Mouse (Mus musculus) retina, postnatal 7 days (tissue): ENCODE data around the gene Chchd5.
A peak's percentile ranks its signal among the peaks of the same experiment; 100 is the strongest.

Experiments
- DNase-seq: peaks from one replicate; pipeline ENCODE4 v3.0.0-alpha.2; 2012; ENCODE audit warnings: low read depth, low spot score

The Chchd5 gene

DNA sequence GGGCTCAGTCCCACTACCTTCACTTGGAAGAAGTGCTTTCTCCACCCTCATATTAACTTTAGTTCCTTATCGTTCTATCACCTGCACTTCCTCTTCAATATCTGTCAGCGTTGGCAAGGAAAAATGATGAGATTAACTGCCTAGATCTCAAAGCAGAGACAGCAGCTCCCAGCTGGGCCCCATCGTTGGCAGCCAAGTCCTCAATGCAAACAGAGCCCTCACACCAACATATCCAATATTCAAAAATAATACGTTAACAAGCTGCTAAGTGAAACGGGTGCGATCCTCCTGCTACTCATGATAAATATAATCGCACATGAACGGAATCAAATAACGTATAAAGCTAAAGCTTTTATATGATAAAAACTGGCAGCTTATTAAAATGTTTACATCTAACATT lies 21.6 kb downstream of the Chchd5 start:
- DNase-seq: no peak

- no peak for DNase-seq
These were observed 23.3 kb downstream of the Chchd5 start for GRCm38 (mm10) chr2:129152751-129153150.

GRCm38 (mm10) chr2:129164815-129165214 lies 35.3 kb downstream of the Chchd5 start:
- no peak for DNase-seq

DNA sequence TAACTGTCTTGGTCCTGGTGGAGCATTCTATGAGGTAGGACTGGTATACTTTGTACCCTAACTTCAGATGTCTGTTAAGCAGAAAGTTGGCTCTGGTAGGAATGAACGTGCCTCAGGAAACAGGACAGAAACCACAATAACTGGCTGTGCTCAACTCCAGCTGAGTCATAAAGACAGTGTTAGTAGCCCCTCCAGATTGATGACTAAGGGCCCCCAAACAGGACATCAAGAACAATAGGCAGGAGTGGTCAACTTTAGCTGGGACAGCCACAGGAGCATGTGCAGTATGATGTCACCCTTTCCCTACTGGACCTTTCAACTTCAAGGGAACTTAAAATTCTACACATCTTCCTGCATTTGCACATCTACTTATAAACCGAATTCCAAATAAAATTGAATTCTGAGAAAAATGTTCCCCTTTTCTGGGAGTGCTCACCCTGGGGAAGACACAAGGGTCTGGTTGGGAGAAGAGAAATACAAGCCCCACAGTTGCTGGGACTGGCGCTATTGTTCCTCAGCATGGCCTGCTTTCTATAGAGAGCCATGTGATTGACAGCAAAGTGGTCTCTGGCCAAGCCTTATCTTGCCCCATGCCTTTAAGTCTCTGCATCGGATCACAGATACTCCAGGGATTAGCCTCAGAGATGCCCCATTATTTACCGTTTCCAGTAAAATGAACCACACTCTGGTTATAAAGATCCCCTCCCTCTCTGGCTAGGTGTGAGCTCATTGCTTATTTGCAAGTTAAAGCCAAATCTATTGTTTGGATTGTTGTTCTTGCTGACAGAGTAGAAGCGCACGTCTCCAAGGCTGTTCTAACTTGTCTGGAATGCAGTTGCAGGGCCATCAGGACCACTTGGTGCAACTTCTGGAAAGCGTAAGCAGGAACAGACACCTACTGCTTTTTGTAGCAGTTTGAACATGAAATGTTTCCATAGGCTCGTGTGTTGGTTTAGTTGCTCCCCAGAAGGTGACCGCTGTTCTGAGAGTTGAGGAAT lies 37.3 kb downstream of the Chchd5 start:
- no peak for DNase-seq

DNA sequence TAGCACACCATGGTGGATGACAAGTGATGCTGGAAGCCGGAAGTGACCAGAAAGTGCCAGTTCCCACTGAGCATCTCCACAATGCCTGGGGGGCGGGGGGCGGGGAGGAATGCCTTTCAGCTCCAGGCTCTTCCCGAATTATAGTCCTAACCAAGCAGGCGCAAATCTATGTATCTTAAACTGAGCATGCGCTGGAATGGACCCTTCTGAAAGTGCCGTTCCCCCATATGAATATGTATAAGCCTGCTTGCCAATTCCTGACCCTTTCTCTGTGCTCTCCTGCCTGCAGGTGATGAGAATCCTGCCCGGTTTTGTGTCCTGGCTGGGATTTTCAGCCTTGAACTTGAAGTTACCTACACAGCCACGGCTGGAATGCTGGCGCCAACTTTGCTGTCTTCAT lies 43.9 kb downstream of the Chchd5 start:
- no peak for DNase-seq

GRCm38 (mm10) chr2:129174474-129174873 lies 45.0 kb downstream of the Chchd5 start:
- DNase-seq: peak; percentile 62

DNA sequence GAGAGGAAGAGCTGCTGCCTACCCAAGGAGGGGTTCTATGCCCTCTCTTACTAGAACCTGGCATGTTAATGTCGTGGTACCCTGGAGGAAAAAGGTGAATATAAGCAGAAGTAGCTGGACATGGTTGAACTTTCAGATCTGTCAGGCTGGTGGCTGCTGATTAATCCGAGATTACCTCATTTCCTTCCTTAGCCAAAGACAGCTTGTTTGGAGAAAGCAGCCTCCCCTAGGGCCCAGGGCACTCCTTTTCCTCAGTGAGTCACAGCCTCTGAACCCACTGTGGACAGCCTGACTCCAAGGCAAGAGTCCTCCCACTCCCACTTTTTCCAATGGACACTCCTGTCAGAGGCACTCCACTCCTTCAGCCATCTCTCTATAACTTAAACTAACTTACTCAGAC lies 46.1 kb downstream of the Chchd5 start:
- DNase-seq: no peak

- peak; percentile 51 for DNase-seq
These were observed 47.3 kb downstream of the Chchd5 start for GRCm38 (mm10) chr2:129176676-129177420.

DNA sequence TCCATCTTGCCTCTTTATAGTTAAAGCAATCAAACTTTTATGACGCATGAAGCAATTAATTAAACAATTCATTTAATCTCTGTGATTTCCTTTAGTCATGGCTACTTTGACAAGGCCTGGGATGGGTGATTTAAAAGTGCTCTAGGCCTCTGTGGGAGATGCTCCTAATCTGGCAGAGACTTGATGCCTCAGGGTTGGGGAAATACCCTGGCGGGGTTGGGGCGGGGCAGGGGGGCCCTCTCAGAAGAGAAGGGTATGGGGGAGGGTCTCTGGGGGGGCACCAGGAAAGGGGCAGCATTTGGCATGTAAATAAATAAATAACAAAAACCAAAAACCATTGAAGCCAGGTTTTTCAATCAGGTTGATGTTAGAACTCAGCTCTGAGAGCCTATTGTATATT lies 48.2 kb downstream of the Chchd5 start:
- no peak for DNase-seq

DNA sequence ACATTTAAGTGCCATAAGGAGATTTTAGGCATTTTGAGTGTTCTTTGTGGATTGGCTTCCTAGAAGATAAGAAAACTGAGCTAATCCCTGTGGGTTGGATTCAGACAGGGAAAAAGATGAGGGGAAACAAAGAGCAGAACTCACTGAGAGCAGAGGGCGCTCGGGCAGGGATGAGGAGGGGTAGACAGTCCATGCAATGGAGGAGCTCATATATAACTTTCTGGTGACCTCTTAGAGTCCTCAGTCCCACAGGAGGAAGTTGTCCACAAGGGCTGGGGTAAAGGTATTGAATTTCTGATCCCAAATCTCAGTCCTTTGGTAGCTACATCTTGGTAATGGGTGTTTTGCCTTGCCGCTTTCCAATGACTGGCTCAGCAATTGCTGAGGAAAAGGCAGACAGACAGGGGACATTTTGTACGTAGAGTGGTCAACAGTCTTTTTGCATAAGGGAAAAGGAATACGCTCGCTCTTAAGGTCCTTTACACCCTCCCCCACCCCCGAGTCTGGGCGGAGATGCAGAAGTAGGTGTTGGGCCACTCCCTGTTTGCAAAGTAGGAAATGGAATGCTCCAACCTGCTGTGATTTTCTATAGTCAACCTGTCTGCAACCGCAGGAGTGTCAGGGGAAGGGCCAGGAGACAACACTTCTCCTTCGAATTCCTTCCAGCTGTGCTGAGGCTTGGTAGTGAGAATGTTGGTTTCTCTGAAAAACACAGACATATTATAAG lies 48.8 kb downstream of the Chchd5 start:
- no peak for DNase-seq

GRCm38 (mm10) chr2:129179946-129180853 lies 50.7 kb downstream of the Chchd5 start:
- no peak for DNase-seq

DNA sequence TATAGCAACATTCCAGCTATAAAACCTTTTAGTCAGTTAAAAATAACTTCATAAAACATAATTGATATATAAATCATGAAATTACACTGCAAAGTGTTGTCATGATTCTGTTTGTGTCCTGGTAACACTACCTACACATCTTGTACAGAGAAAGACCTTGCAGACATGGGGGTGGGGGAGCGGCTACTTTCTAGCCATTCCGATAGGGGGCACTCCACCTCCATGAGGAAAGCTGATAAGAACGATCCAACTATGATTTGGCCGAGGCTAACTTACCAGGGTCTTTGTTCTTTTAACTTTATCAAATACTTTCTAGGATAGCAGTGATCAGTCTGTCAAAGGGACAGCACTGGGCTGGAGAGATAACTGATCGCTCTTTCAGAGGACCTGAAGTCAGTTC lies 52.0 kb downstream of the Chchd5 start:
- DNase-seq: no peak

DNA sequence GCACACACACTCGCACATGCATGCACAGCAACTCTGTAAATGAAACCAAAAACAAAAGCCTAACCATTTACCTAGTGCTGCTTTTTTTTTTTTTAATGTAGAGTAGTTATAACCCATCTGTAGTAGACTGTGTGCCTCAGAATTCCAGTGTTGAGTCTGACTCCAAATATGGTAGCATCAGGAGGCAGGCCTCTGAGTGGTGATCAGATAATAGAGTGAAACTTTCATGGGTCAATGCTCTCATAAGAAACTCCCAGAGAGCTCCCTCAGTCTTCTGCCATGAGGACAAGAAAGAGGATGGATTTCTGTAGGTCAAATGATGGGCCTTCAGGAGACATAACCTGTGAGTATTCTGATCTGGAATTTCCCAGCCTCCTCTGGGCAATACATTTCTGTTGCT lies 52.9 kb downstream of the Chchd5 start:
- DNase-seq: no peak

- no peak for DNase-seq
These were observed 54.1 kb downstream of the Chchd5 start for GRCm38 (mm10) chr2:129183561-129184031.
